Mouse (Mus musculus): Measurements from ENCODE around the gene Mecom.

The Mecom gene

GRCm38 (mm10) chr3:30019411-30019810 is 528.4 kb downstream of the Mecom start:
- no peak for DNase-seq (ENCODE audit: low spot score in 2 of 2)

GRCm38 (mm10) chr3:30018202-30018601 is 529.6 kb downstream of the Mecom start:
- DNase-seq (ENCODE audit: low spot score in 2 of 2), result no peak

GRCm38 (mm10) chr3:30016766-30017165 is 531.0 kb downstream of the Mecom start:
- DNase-seq (ENCODE audit: low spot score in 2 of 2), result no peak

GRCm38 (mm10) chr3:30014962-30015660 is 532.7 kb downstream of the Mecom start:
- DNase-seq (ENCODE audit: low spot score in 2 of 2), result peak; percentile 57 to 75

GRCm38 (mm10) chr3:30014279-30014678 is 533.5 kb downstream of the Mecom start:
- no peak for DNase-seq (ENCODE audit: low spot score in 2 of 2)

GRCm38 (mm10) chr3:30013416-30013815 is 534.4 kb downstream of the Mecom start:
- no peak for DNase-seq (ENCODE audit: low spot score in 2 of 2)

GRCm38 (mm10) chr3:30012666-30013365 is 535.0 kb downstream of the Mecom start:
- DNase-seq (ENCODE audit: low spot score in 2 of 2), result peak in 1 of 2 experiments; percentile 46

- peak in 1 of 2 experiments; percentile 17 for DNase-seq (ENCODE audit: low spot score in 2 of 2)
Measured at GRCm38 (mm10) chr3:30012150-30012549, 535.7 kb downstream of the Mecom start.

GRCm38 (mm10) chr3:30011712-30012111 is 536.1 kb downstream of the Mecom start:
- no peak for DNase-seq (ENCODE audit: low spot score in 2 of 2)

GRCm38 (mm10) chr3:30010889-30011288 is 536.9 kb downstream of the Mecom start:
- no peak for DNase-seq (ENCODE audit: low spot score in 2 of 2)

- DNase-seq (ENCODE audit: low spot score in 2 of 2), result no peak
Measured at GRCm38 (mm10) chr3:30009596-30009995, 538.2 kb downstream of the Mecom start.

- no peak for DNase-seq (ENCODE audit: low spot score in 2 of 2)
Measured at GRCm38 (mm10) chr3:30004888-30005405, 542.9 kb downstream of the Mecom start.

GRCm38 (mm10) chr3:30000260-30000659 is 547.5 kb downstream of the Mecom start:
- no peak for DNase-seq (ENCODE audit: low spot score in 2 of 2)

- DNase-seq (ENCODE audit: low spot score in 2 of 2), result no peak
Measured at GRCm38 (mm10) chr3:29999035-29999434, 548.8 kb downstream of the Mecom start.

GRCm38 (mm10) chr3:29997068-29997467 is 550.7 kb downstream of the Mecom start:
- DNase-seq (ENCODE audit: low spot score in 2 of 2), result no peak

GRCm38 (mm10) chr3:29993346-29993745 is 554.5 kb downstream of the Mecom start:
- no peak for DNase-seq (ENCODE audit: low spot score in 2 of 2)

- DNase-seq (ENCODE audit: low spot score in 2 of 2), result no peak
Measured at GRCm38 (mm10) chr3:29991523-29991922, 556.3 kb downstream of the Mecom start.

- no peak for DNase-seq (ENCODE audit: low spot score in 2 of 2)
Measured at GRCm38 (mm10) chr3:29984431-29984830, 563.4 kb downstream of the Mecom start.

- DNase-seq (ENCODE audit: low spot score in 2 of 2), result no peak
Measured at GRCm38 (mm10) chr3:29981259-29981910, 566.4 kb downstream of the Mecom start.

- no peak for DNase-seq (ENCODE audit: low spot score in 2 of 2)
Measured at GRCm38 (mm10) chr3:29980531-29980930, 567.3 kb downstream of the Mecom start.

GRCm38 (mm10) chr3:29976580-29976979 is 571.2 kb downstream of the Mecom start:
- no peak for DNase-seq (ENCODE audit: low spot score in 2 of 2)

GRCm38 (mm10) chr3:29968433-29968949 is 579.3 kb downstream of the Mecom start:
- DNase-seq (ENCODE audit: low spot score in 2 of 2), result no peak
